Mouse (Mus musculus): ENCODE measurements around the gene Vps39. TPM values are rescaled to one million over a fixed set of nuclear protein-coding genes. Genes with fewer than 3 reads are reported as not detected.
A peak's percentile ranks its signal among the peaks of the same experiment; 100 is the strongest.

The Vps39 gene
- polyA plus RNA-seq (2014; fragmentation: Nextera tagmentation; extraction: Ambion mirVana) = 15.5 and 19.8 TPM in 2 replicates

DNA sequence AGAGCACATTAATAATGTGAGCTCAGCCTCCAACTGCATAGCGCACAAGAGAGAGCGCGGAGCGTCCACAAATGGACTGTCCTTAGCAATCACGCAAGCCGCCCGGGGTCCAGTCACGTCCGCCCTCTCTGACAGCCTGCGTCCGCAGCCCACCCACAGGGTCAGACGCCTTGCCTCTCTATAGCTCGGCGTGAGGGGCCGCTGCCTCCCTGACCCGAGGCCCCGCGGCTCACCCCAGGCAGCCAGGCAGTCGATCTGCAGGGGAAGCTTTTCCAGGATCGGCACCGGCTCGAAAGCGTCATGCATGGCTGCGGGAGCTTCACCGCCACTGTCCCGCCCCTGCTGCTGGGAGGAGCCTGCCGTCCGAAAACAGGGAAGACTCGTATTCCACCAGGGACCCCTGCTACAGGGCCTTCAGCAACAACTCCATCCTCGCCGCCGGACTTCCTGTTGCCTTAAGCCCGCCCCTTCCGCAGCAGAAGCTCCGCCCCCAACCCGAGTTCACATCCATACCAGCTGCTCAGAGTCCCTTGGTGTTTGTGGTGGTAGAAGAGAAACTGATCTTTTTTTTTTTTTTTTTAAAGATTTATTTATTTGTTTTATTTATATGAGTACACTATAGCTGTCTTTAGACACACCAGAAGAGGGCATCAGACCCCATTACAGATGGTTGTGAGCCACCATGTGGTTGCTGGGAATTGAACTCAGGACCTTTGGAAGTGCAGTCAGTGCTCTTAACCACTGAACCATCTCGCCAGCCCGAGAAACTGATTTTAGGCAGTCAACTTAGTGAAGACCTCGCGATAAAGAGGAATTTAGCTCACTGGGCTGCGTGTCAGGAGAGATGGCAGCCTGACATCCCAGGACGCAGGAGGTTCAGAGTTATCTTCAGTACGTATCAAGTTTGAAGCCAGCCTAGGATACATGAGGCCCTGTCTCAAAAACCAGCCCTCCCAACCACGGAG lies at the start of gene Vps39:
Vps39 (minus strand) TSS at position 456 of the 965 bp plus-strand sequence.
- Histone ChIP-seq H3K9me3 (ENCODE audit: control insufficient read depth, low read length) (no peaks in the 10 kb centered on the region), H3K9ac (ENCODE audit: low read depth, low read length) (peak within 1 kb of the TSS; percentile 75), H3K4me1 (replicated peaks; ENCODE audit: control insufficient read depth, insufficient read depth, low read length) (peaks cover 17% of the 10 kb centered on the region), H3K27me3 (replicated peaks; ENCODE audit: control insufficient read depth, insufficient read depth, low read length) (no peaks in the 10 kb centered on the region), H3K4me2 (peak within 1 kb of the TSS; percentile 87), H3K36me3 (ENCODE audit: control insufficient read depth, insufficient read depth, low read length) (peaks cover 13% of the 10 kb centered on the region), H3K27ac (ENCODE audit: low read depth, low read length) (no peak within 1 kb of the TSS), H3K4me3 (ENCODE audit: low read depth, low read length) (peak within 1 kb of the TSS; percentile 78)
- DNase-seq (ENCODE audit: low spot score) (peak; percentile 88), ATAC-seq (replicated peaks; ENCODE audit: low FRiP score) (peak; percentile 91)
- 9% methylated on average over 44 of the region's 44 CpGs for WGBS

DNA sequence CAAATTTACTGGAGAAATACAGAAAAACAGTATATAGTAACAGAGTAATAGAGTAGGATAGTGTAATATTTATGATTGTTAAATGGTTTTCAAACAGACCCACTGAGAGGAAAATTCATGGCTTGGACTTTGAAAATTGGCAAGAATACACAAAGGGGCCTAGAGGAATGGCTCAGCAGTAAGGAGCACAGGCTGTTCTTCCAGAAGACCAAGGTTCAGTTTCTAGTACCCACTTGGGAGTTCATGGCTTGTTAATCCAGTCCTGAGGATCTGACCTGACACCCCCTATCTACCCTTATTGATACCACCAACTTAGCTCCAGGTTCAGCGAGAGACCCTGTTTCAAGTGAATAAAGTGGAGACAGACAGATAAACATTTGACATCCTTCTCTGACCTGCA lies 45.0 kb upstream of the Vps39 start:
- DNase-seq (ENCODE audit: low spot score) (no peak), ATAC-seq (replicated peaks; ENCODE audit: low FRiP score) (no peak)
- Histone ChIP-seq H3K27me3 (replicated peaks; ENCODE audit: control insufficient read depth, insufficient read depth, low read length) (no peaks in the 10 kb centered on the region), H3K4me3 (ENCODE audit: low read depth, low read length) (no peak overlapping the region), H3K4me1 (replicated peaks; ENCODE audit: control insufficient read depth, insufficient read depth, low read length) (peaks cover 6% of the 10 kb centered on the region), H3K9ac (ENCODE audit: low read depth, low read length) (no peak overlapping the region), H3K9me3 (ENCODE audit: control insufficient read depth, low read length) (no peaks in the 10 kb centered on the region), H3K4me2 (no peak overlapping the region), H3K27ac (ENCODE audit: low read depth, low read length) (no peak overlapping the region), H3K36me3 (ENCODE audit: control insufficient read depth, insufficient read depth, low read length) (peaks cover 19% of the 10 kb centered on the region; the same call in 1 of the 2 replicates)
- 91% methylated on average over 1 of the region's 1 CpGs for WGBS

- no peak for ATAC-seq (replicated peaks; ENCODE audit: low FRiP score)
- Histone ChIP-seq H3K27ac (ENCODE audit: low read depth, low read length) (no peak overlapping the region), H3K4me2 (no peak overlapping the region), H3K9ac (ENCODE audit: low read depth, low read length) (no peak overlapping the region), H3K27me3 (replicated peaks; ENCODE audit: control insufficient read depth, insufficient read depth, low read length) (no peaks in the 10 kb centered on the region), H3K36me3 (ENCODE audit: control insufficient read depth, insufficient read depth, low read length) (peaks cover 30% of the 10 kb centered on the region; the same call in 1 of the 2 replicates), H3K4me3 (ENCODE audit: low read depth, low read length) (no peak overlapping the region), H3K4me1 (replicated peaks; ENCODE audit: control insufficient read depth, insufficient read depth, low read length) (no peaks in the 10 kb centered on the region), H3K9me3 (ENCODE audit: control insufficient read depth, low read length) (no peaks in the 10 kb centered on the region)
- no peak for DNase-seq (ENCODE audit: low spot score)
Observed at GRCm38 (mm10) chr2:120392406-120392805, 39.5 kb upstream of the Vps39 start.

- DNase-seq (ENCODE audit: low spot score) (no peak), ATAC-seq (replicated peaks; ENCODE audit: low FRiP score) (no peak)
- Histone ChIP-seq H3K36me3 (ENCODE audit: control insufficient read depth, insufficient read depth, low read length) (peaks cover 25% of the 10 kb centered on the region; the same call in 1 of the 2 replicates), H3K9me3 (ENCODE audit: control insufficient read depth, low read length) (no peaks in the 10 kb centered on the region), H3K4me1 (replicated peaks; ENCODE audit: control insufficient read depth, insufficient read depth, low read length) (no peaks in the 10 kb centered on the region), H3K27me3 (replicated peaks; ENCODE audit: control insufficient read depth, insufficient read depth, low read length) (no peaks in the 10 kb centered on the region), H3K4me3 (ENCODE audit: low read depth, low read length) (no peak overlapping the region), H3K9ac (ENCODE audit: low read depth, low read length) (no peak overlapping the region), H3K27ac (ENCODE audit: low read depth, low read length) (no peak overlapping the region), H3K4me2 (no peak overlapping the region)
- WGBS = 95% methylated on average over 1 of the region's 1 CpGs
Observed at GRCm38 (mm10) chr2:120390934-120391333, 38.0 kb upstream of the Vps39 start.

DNA sequence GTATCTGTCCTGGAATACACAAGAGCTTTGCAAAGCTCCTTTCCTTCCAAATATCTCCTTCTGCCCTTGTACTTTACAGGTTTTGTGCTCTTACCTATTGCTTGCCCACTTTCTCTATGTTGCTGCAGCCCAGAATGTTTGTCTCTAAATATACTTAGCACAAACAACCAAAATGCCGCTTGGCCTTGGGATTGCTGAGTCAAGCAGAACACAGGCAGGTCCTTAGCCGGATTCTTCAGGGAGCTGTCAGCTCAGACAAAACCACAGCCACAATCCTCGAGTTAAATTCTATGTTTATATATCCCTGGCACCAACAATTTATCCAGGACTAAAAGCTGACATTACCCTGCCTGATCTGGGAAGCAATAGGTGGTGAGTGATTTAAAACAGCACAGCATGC lies 36.4 kb upstream of the Vps39 start:
- Histone ChIP-seq H3K4me1 (replicated peaks; ENCODE audit: control insufficient read depth, insufficient read depth, low read length) (no peaks in the 10 kb centered on the region), H3K36me3 (ENCODE audit: control insufficient read depth, insufficient read depth, low read length) (peaks cover 19% of the 10 kb centered on the region; the same call in 1 of the 2 replicates), H3K4me3 (ENCODE audit: low read depth, low read length) (no peak overlapping the region), H3K9ac (ENCODE audit: low read depth, low read length) (no peak overlapping the region), H3K4me2 (no peak overlapping the region), H3K27ac (ENCODE audit: low read depth, low read length) (no peak overlapping the region), H3K9me3 (ENCODE audit: control insufficient read depth, low read length) (no peaks in the 10 kb centered on the region), H3K27me3 (replicated peaks; ENCODE audit: control insufficient read depth, insufficient read depth, low read length) (no peaks in the 10 kb centered on the region)
- 82% methylated on average over 3 of the region's 3 CpGs for WGBS
- ATAC-seq (replicated peaks; ENCODE audit: low FRiP score) = no peak
- DNase-seq (ENCODE audit: low spot score) = no peak

GRCm38 (mm10) chr2:120387291-120387690 lies 34.4 kb upstream of the Vps39 start:
- Histone ChIP-seq H3K4me1 (replicated peaks; ENCODE audit: control insufficient read depth, insufficient read depth, low read length) (no peaks in the 10 kb centered on the region), H3K36me3 (ENCODE audit: control insufficient read depth, insufficient read depth, low read length) (peaks cover 19% of the 10 kb centered on the region; the same call in 1 of the 2 replicates)
- 94% methylated on average over 1 of the region's 1 CpGs for WGBS

GRCm38 (mm10) chr2:120386264-120386663 lies 33.3 kb upstream of the Vps39 start:
- Histone ChIP-seq H3K4me3 (ENCODE audit: low read depth, low read length) (no peak overlapping the region), H3K27me3 (replicated peaks; ENCODE audit: control insufficient read depth, insufficient read depth, low read length) (no peaks in the 10 kb centered on the region), H3K9ac (ENCODE audit: low read depth, low read length) (no peak overlapping the region), H3K27ac (ENCODE audit: low read depth, low read length) (no peak overlapping the region), H3K36me3 (ENCODE audit: control insufficient read depth, insufficient read depth, low read length) (peaks cover 21% of the 10 kb centered on the region; the same call in 1 of the 2 replicates), H3K4me1 (replicated peaks; ENCODE audit: control insufficient read depth, insufficient read depth, low read length) (no peaks in the 10 kb centered on the region), H3K9me3 (ENCODE audit: control insufficient read depth, low read length) (no peaks in the 10 kb centered on the region), H3K4me2 (no peak overlapping the region)
- DNase-seq (ENCODE audit: low spot score) (no peak), ATAC-seq (replicated peaks; ENCODE audit: low FRiP score) (no peak)
- WGBS = 91% methylated on average over 1 of the region's 1 CpGs

More at GRCm38 (mm10) chr2:120387291-120387690, 34.4 kb upstream of the Vps39 start:
- no peak for DNase-seq (ENCODE audit: low spot score)
- Histone ChIP-seq H3K27ac (ENCODE audit: low read depth, low read length) (no peak overlapping the region), H3K27me3 (replicated peaks; ENCODE audit: control insufficient read depth, insufficient read depth, low read length) (no peaks in the 10 kb centered on the region), H3K9ac (ENCODE audit: low read depth, low read length) (no peak overlapping the region), H3K9me3 (ENCODE audit: control insufficient read depth, low read length) (no peaks in the 10 kb centered on the region), H3K4me2 (no peak overlapping the region), H3K4me3 (ENCODE audit: low read depth, low read length) (no peak overlapping the region)
- no peak for ATAC-seq (replicated peaks; ENCODE audit: low FRiP score)

- no peak overlapping the region for H3K9ac ChIP-seq (ENCODE audit: low read depth, low read length)
- H3K4me1 ChIP-seq (replicated peaks; ENCODE audit: control insufficient read depth, insufficient read depth, low read length) = no peaks in the 10 kb centered on the region
- 90% methylated on average over 4 of the region's 4 CpGs for WGBS
- no peaks in the 10 kb centered on the region for H3K27me3 ChIP-seq (replicated peaks; ENCODE audit: control insufficient read depth, insufficient read depth, low read length)
- ATAC-seq (replicated peaks; ENCODE audit: low FRiP score) (no peak), DNase-seq (ENCODE audit: low spot score) (no peak)
- no peak overlapping the region for H3K4me2 ChIP-seq
- H3K36me3 ChIP-seq (ENCODE audit: control insufficient read depth, insufficient read depth, low read length) = peaks cover 25% of the 10 kb centered on the region
- no peaks in the 10 kb centered on the region for H3K9me3 ChIP-seq (ENCODE audit: control insufficient read depth, low read length)
- no peak overlapping the region for H3K27ac ChIP-seq (ENCODE audit: low read depth, low read length)
- H3K4me3 ChIP-seq (ENCODE audit: low read depth, low read length) = no peak overlapping the region
Observed at GRCm38 (mm10) chr2:120373858-120374257, 20.9 kb upstream of the Vps39 start.
